Mouse (Mus musculus): ENCODE measurements around the gene Xylt1. TPM values are rescaled to one million over a fixed set of nuclear protein-coding genes. Genes with fewer than 3 reads are reported as not detected.

Gene Xylt1
- 1.5 and 1.6 TPM in 2 replicates for polyA plus RNA-seq (2014; fragmentation: Nextera tagmentation; extraction: Ambion mirVana)

GRCm38 (mm10) chr7:117380418-117381187 is at the start of gene Xylt1:
TSS of gene Xylt1 (plus strand) at chr7:117380979.
- under 1% methylated on average over 50 of the region's 69 CpGs for WGBS
- peak within 1 kb of the TSS; percentile 71 for H3K4me3 ChIP-seq (ENCODE audit: low read depth, low read length)
- H3K9me3 ChIP-seq (ENCODE audit: control insufficient read depth, low read length) = no peaks in the 10 kb centered on the region
- ATAC-seq (replicated peaks; ENCODE audit: low FRiP score, low TSS enrichment, low read depth) (peak; percentile 80), DNase-seq (ENCODE audit: low spot score) (peak; percentile 85)
- H3K36me3 ChIP-seq (ENCODE audit: control insufficient read depth, insufficient read depth, low read length) = no peaks in the 10 kb centered on the region
- peak within 1 kb of the TSS; percentile 63 for H3K9ac ChIP-seq (ENCODE audit: low read length)
- peak within 1 kb of the TSS; percentile 78 for H3K4me2 ChIP-seq (ENCODE audit: low read length)
- H3K27me3 ChIP-seq (replicated peaks; ENCODE audit: control insufficient read depth, insufficient read depth, low read length) = 0 out of 2 replicates have a peak, but pooled peaks cover 7% of the 10 kb centered on the region
- peak within 1 kb of the TSS; percentile 69 for H3K27ac ChIP-seq (ENCODE audit: low read depth)
- H3K4me1 ChIP-seq (replicated peaks; ENCODE audit: control insufficient read depth, insufficient read depth, low read length) = peaks cover 9% of the 10 kb centered on the region

- no peak overlapping the region for H3K27ac ChIP-seq (ENCODE audit: low read depth)
- H3K4me1 ChIP-seq (replicated peaks; ENCODE audit: control insufficient read depth, insufficient read depth, low read length) = no peaks in the 10 kb centered on the region
- no peaks in the 10 kb centered on the region for H3K9me3 ChIP-seq (ENCODE audit: control insufficient read depth, low read length)
- no peaks in the 10 kb centered on the region for H3K36me3 ChIP-seq (ENCODE audit: control insufficient read depth, insufficient read depth, low read length)
- no peaks in the 10 kb centered on the region for H3K27me3 ChIP-seq (replicated peaks; ENCODE audit: control insufficient read depth, insufficient read depth, low read length)
- H3K4me2 ChIP-seq (ENCODE audit: low read length) = no peak overlapping the region
- H3K9ac ChIP-seq (ENCODE audit: low read length) = no peak overlapping the region
- no peak for ATAC-seq (replicated peaks; ENCODE audit: low FRiP score, low TSS enrichment, low read depth)
- H3K4me3 ChIP-seq (ENCODE audit: low read depth, low read length) = no peak overlapping the region
- no peak for DNase-seq (ENCODE audit: low spot score)
- WGBS = 81% methylated on average over 5 of the region's 5 CpGs
Observed at GRCm38 (mm10) chr7:117333936-117334335, 46.8 kb upstream of the Xylt1 start.

GRCm38 (mm10) chr7:117356316-117356715 is 24.5 kb upstream of the Xylt1 start:
- WGBS = 86% methylated on average over 2 of the region's 2 CpGs
- ATAC-seq (replicated peaks; ENCODE audit: low FRiP score, low TSS enrichment, low read depth) = no peak
- H3K4me3 ChIP-seq (ENCODE audit: low read depth, low read length) = no peak overlapping the region

GRCm38 (mm10) chr7:117357425-117358194 is 23.2 kb upstream of the Xylt1 start:
- Histone ChIP-seq H3K9ac (ENCODE audit: low read length) (no peak overlapping the region), H3K4me1 (replicated peaks; ENCODE audit: control insufficient read depth, insufficient read depth, low read length) (no peaks in the 10 kb centered on the region), H3K4me2 (ENCODE audit: low read length) (no peak overlapping the region), H3K36me3 (ENCODE audit: control insufficient read depth, insufficient read depth, low read length) (no peaks in the 10 kb centered on the region), H3K27ac (ENCODE audit: low read depth) (no peak overlapping the region), H3K27me3 (replicated peaks; ENCODE audit: control insufficient read depth, insufficient read depth, low read length) (no peaks in the 10 kb centered on the region), H3K4me3 (ENCODE audit: low read depth, low read length) (no peak overlapping the region), H3K9me3 (ENCODE audit: control insufficient read depth, low read length) (no peaks in the 10 kb centered on the region)
- no peak for DNase-seq (ENCODE audit: low spot score)
- WGBS = 72% methylated on average over 6 of the region's 6 CpGs
- ATAC-seq (replicated peaks; ENCODE audit: low FRiP score, low TSS enrichment, low read depth) = no peak

More at GRCm38 (mm10) chr7:117356316-117356715, 24.5 kb upstream of the Xylt1 start:
- Histone ChIP-seq H3K9me3 (ENCODE audit: control insufficient read depth, low read length) (no peaks in the 10 kb centered on the region), H3K27ac (ENCODE audit: low read depth) (no peak overlapping the region), H3K9ac (ENCODE audit: low read length) (no peak overlapping the region), H3K36me3 (ENCODE audit: control insufficient read depth, insufficient read depth, low read length) (no peaks in the 10 kb centered on the region), H3K27me3 (replicated peaks; ENCODE audit: control insufficient read depth, insufficient read depth, low read length) (no peaks in the 10 kb centered on the region), H3K4me2 (ENCODE audit: low read length) (no peak overlapping the region), H3K4me1 (replicated peaks; ENCODE audit: control insufficient read depth, insufficient read depth, low read length) (no peaks in the 10 kb centered on the region)
- no peak for DNase-seq (ENCODE audit: low spot score)

- Histone ChIP-seq H3K27ac (ENCODE audit: low read depth) (no peak overlapping the region), H3K4me2 (ENCODE audit: low read length) (no peak overlapping the region), H3K4me1 (replicated peaks; ENCODE audit: control insufficient read depth, insufficient read depth, low read length) (no peaks in the 10 kb centered on the region), H3K4me3 (ENCODE audit: low read depth, low read length) (no peak overlapping the region), H3K9me3 (ENCODE audit: control insufficient read depth, low read length) (no peaks in the 10 kb centered on the region), H3K9ac (ENCODE audit: low read length) (no peak overlapping the region), H3K36me3 (ENCODE audit: control insufficient read depth, insufficient read depth, low read length) (no peaks in the 10 kb centered on the region), H3K27me3 (replicated peaks; ENCODE audit: control insufficient read depth, insufficient read depth, low read length) (no peaks in the 10 kb centered on the region)
- ATAC-seq (replicated peaks; ENCODE audit: low FRiP score, low TSS enrichment, low read depth) = no peak
- DNase-seq (ENCODE audit: low spot score) = no peak
- 86% methylated on average over 2 of the region's 2 CpGs for WGBS
Observed at GRCm38 (mm10) chr7:117361281-117361680, 19.5 kb upstream of the Xylt1 start.

GRCm38 (mm10) chr7:117362493-117362892 is 18.3 kb upstream of the Xylt1 start:
- WGBS = 77% methylated on average over 4 of the region's 4 CpGs
- no peak for DNase-seq (ENCODE audit: low spot score)
- Histone ChIP-seq H3K36me3 (ENCODE audit: control insufficient read depth, insufficient read depth, low read length) (no peaks in the 10 kb centered on the region), H3K4me2 (ENCODE audit: low read length) (no peak overlapping the region), H3K9ac (ENCODE audit: low read length) (no peak overlapping the region), H3K9me3 (ENCODE audit: control insufficient read depth, low read length) (no peaks in the 10 kb centered on the region), H3K4me3 (ENCODE audit: low read depth, low read length) (no peak overlapping the region), H3K4me1 (replicated peaks; ENCODE audit: control insufficient read depth, insufficient read depth, low read length) (no peaks in the 10 kb centered on the region), H3K27me3 (replicated peaks; ENCODE audit: control insufficient read depth, insufficient read depth, low read length) (no peaks in the 10 kb centered on the region), H3K27ac (ENCODE audit: low read depth) (no peak overlapping the region)
- ATAC-seq (replicated peaks; ENCODE audit: low FRiP score, low TSS enrichment, low read depth) = no peak

GRCm38 (mm10) chr7:117368647-117369289 is 12.0 kb upstream of the Xylt1 start:
- no peaks in the 10 kb centered on the region for H3K36me3 ChIP-seq (ENCODE audit: control insufficient read depth, insufficient read depth, low read length)
- DNase-seq (ENCODE audit: low spot score) (no peak), ATAC-seq (replicated peaks; ENCODE audit: low FRiP score, low TSS enrichment, low read depth) (no peak)
- 66% methylated on average over 6 of the region's 6 CpGs for WGBS
- no peak overlapping the region for H3K27ac ChIP-seq (ENCODE audit: low read depth)
- H3K9ac ChIP-seq (ENCODE audit: low read length) = no peak overlapping the region
- no peak overlapping the region for H3K4me3 ChIP-seq (ENCODE audit: low read depth, low read length)
- no peak overlapping the region for H3K4me2 ChIP-seq (ENCODE audit: low read length)
- H3K27me3 ChIP-seq (replicated peaks; ENCODE audit: control insufficient read depth, insufficient read depth, low read length) = no peaks in the 10 kb centered on the region
- no peaks in the 10 kb centered on the region for H3K4me1 ChIP-seq (replicated peaks; ENCODE audit: control insufficient read depth, insufficient read depth, low read length)
- H3K9me3 ChIP-seq (ENCODE audit: control insufficient read depth, low read length) = no peaks in the 10 kb centered on the region

- H3K27ac ChIP-seq (ENCODE audit: low read depth) = no peak overlapping the region
- H3K4me1 ChIP-seq (replicated peaks; ENCODE audit: control insufficient read depth, insufficient read depth, low read length) = no peaks in the 10 kb centered on the region
- H3K27me3 ChIP-seq (replicated peaks; ENCODE audit: control insufficient read depth, insufficient read depth, low read length) = no peaks in the 10 kb centered on the region
- WGBS = 64% methylated on average over 5 of the region's 5 CpGs
- H3K9ac ChIP-seq (ENCODE audit: low read length) = no peak overlapping the region
- H3K9me3 ChIP-seq (ENCODE audit: control insufficient read depth, low read length) = no peaks in the 10 kb centered on the region
- no peak overlapping the region for H3K4me3 ChIP-seq (ENCODE audit: low read depth, low read length)
- no peak for ATAC-seq (replicated peaks; ENCODE audit: low FRiP score, low TSS enrichment, low read depth)
- no peak for DNase-seq (ENCODE audit: low spot score)
- no peak overlapping the region for H3K4me2 ChIP-seq (ENCODE audit: low read length)
- no peaks in the 10 kb centered on the region for H3K36me3 ChIP-seq (ENCODE audit: control insufficient read depth, insufficient read depth, low read length)
Observed at GRCm38 (mm10) chr7:117369290-117369941, 11.4 kb upstream of the Xylt1 start.
